Mouse (Mus musculus): ENCODE data around the gene Insig2. TPM values are rescaled to one million over a fixed set of nuclear protein-coding genes. Genes with fewer than 3 reads are reported as not detected.

Gene Insig2
- polyA plus RNA-seq, 1 experiment from 2014 or later, result 9.8 TPM

- Histone ChIP-seq H3K9me3 (ENCODE audit: control insufficient read depth, low read length) (no peaks in the 10 kb centered on the region), H3K27me3 (replicated peaks; ENCODE audit: control insufficient read depth, insufficient read depth, low read length) (no peaks in the 10 kb centered on the region), H3K9ac (ENCODE audit: low read depth, low read length) (no peak overlapping the region), H3K4me3 (ENCODE audit: low read depth, low read length) (no peak overlapping the region), H3K4me1 (replicated peaks; ENCODE audit: control insufficient read depth, insufficient read depth, low read length) (no peaks in the 10 kb centered on the region; the same call in 1 of the 2 replicates), H3K27ac (ENCODE audit: low read depth, low read length) (no peak overlapping the region), H3K4me2 (no peak overlapping the region), H3K36me3 (ENCODE audit: control insufficient read depth, insufficient read depth, low read length) (no peaks in the 10 kb centered on the region)
- 85% methylated on average over 4 of the region's 4 CpGs for WGBS
- no peak for DNase-seq (ENCODE audit: low spot score)
- no peak for ATAC-seq (replicated peaks; ENCODE audit: low FRiP score)
These were observed 1.8 kb upstream of the Insig2 start for GRCm38 (mm10) chr1:121333986-121334703.

DNA sequence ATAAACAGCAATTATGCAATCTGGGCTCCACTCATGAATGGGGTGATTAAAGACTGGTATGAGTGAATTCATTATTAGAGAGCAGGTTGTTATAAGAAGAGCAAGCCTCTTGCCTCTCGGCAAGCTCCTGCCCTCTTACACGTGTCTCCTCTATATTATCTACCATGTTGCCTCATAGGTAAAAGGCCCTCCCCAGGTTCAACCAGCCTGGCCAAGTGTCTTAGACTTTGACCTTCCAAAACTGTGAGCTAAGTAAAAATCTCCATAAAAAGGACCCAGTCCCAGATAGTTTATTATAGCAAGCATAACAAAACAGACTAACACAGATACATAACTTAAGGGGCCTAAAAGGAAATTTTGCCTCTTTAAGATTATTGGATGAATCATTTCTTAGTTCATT, 1.8 kb downstream of the Insig2 start:
- no peak for DNase-seq (ENCODE audit: low spot score)
- no peaks in the 10 kb centered on the region for H3K36me3 ChIP-seq (ENCODE audit: control insufficient read depth, insufficient read depth, low read length)
- H3K9ac ChIP-seq (ENCODE audit: low read depth, low read length), result no peak overlapping the region
- no peaks in the 10 kb centered on the region for H3K27me3 ChIP-seq (replicated peaks; ENCODE audit: control insufficient read depth, insufficient read depth, low read length)
- no peak for ATAC-seq (replicated peaks; ENCODE audit: low FRiP score)
- H3K9me3 ChIP-seq (ENCODE audit: control insufficient read depth, low read length), result no peaks in the 10 kb centered on the region
- H3K4me1 ChIP-seq (replicated peaks; ENCODE audit: control insufficient read depth, insufficient read depth, low read length), result peaks cover 10% of the 10 kb centered on the region
- 84% methylated on average over 2 of the region's 2 CpGs for WGBS
- no peak overlapping the region for H3K27ac ChIP-seq (ENCODE audit: low read depth, low read length)
- H3K4me3 ChIP-seq (ENCODE audit: low read depth, low read length), result no peak overlapping the region
- H3K4me2 ChIP-seq, result no peak overlapping the region

DNA sequence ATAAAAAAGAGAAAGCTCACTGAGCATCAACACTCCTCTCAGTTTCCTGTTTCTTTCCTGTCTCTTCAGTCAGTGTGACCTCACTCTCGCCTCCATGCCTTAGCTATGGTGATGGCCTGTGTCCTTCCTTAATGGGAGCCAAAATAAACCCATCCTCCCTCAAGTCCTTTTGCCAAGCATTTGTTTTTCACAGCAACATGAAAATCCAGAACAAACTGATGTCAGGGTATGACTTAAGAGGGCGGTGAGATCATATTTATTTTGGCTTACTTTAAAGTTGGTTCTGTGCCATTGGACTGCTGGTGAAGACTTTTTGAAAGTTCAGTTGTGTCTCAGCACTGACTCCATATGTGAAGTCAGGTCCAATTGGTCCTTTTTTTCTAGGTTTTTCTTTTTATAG, 3.0 kb downstream of the Insig2 start:
- 85% methylated on average over 2 of the region's 2 CpGs for WGBS
- no peak overlapping the region for H3K4me2 ChIP-seq
- H3K27me3 ChIP-seq (replicated peaks; ENCODE audit: control insufficient read depth, insufficient read depth, low read length), result no peaks in the 10 kb centered on the region
- no peak overlapping the region for H3K4me3 ChIP-seq (ENCODE audit: low read depth, low read length)
- H3K4me1 ChIP-seq (replicated peaks; ENCODE audit: control insufficient read depth, insufficient read depth, low read length), result peaks cover 10% of the 10 kb centered on the region
- H3K9ac ChIP-seq (ENCODE audit: low read depth, low read length), result no peak overlapping the region
- no peaks in the 10 kb centered on the region for H3K9me3 ChIP-seq (ENCODE audit: control insufficient read depth, low read length)
- ATAC-seq (replicated peaks; ENCODE audit: low FRiP score) (no peak), DNase-seq (ENCODE audit: low spot score) (no peak)
- no peak overlapping the region for H3K27ac ChIP-seq (ENCODE audit: low read depth, low read length)
- H3K36me3 ChIP-seq (ENCODE audit: control insufficient read depth, insufficient read depth, low read length), result no peaks in the 10 kb centered on the region

DNA sequence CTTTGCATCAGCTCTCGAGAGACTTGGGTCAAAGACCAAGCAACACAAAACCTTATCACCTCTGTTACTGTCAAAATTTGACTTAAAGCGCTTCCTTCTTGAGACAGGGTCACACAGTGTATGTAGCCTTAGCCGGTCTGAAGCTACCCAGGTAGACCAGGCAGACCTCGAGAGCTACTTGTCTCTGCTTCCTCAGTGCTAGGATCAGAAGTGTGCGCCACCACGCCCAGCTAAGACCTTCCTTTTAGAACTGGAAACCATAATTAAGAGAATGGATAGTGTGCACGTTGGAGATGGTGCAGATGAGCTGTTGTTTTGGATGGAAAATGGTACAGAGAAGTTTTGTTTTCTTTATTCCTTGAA, 4.2 kb downstream of the Insig2 start:
- no peaks in the 10 kb centered on the region for H3K36me3 ChIP-seq (ENCODE audit: control insufficient read depth, insufficient read depth, low read length)
- no peaks in the 10 kb centered on the region for H3K27me3 ChIP-seq (replicated peaks; ENCODE audit: control insufficient read depth, insufficient read depth, low read length)
- H3K9ac ChIP-seq (ENCODE audit: low read depth, low read length), result peak overlapping the region; percentile 87
- ATAC-seq (replicated peaks; ENCODE audit: low FRiP score) (peak; percentile 77), DNase-seq (ENCODE audit: low spot score) (no peak)
- H3K4me3 ChIP-seq (ENCODE audit: low read depth, low read length), result peak overlapping the region; percentile 85
- H3K27ac ChIP-seq (ENCODE audit: low read depth, low read length), result peak overlapping the region; percentile 92
- H3K9me3 ChIP-seq (ENCODE audit: control insufficient read depth, low read length), result no peaks in the 10 kb centered on the region
- WGBS, result 6% methylated on average over 7 of the region's 7 CpGs
- peaks cover 10% of the 10 kb centered on the region for H3K4me1 ChIP-seq (replicated peaks; ENCODE audit: control insufficient read depth, insufficient read depth, low read length)
- H3K4me2 ChIP-seq, result peak overlapping the region; percentile 91

DNA sequence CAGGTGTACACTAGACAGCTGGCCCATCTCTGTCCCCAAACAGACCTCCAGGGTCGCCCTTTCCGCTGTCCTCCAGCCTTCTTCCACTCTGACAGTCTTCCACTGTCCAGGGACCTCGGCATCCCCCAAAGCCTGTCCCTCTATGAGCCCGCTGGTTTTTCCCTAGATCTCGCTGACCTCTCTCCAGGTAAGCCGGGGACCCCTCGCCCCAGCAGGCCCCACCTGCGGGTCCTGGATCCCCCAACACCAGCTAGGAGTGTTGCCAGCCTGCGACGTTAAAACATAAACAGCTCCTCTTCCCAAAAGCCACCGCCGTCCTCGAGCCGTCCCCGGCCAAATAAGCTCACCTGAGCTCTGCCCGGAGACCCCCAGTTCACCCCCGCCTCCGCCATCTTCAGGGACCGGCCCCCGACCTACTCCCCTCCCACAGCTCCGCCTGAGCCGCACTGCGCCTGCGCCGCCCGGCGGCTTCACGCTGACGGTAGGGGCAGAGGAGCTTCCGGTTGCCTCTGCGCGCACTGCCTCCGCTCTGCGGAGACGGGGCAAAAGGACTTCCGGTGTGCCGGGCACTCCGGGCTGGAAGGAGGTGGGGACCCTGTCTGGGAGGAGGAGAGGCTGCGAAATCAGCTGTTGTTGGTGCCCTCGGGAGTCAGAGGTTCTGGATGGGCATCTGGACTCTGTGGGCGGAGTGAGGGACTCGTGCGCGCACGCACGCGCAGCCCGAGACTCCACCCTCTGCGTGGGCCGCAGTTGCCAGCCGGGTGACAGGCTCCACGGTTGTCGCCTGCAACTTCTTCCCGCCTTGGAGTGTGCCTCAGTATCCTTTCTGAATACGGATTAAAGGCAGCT, 4.8 kb downstream of the Insig2 start:
- peak overlapping the region; percentile 87 for H3K9ac ChIP-seq (ENCODE audit: low read depth, low read length)
- ATAC-seq (replicated peaks; ENCODE audit: low FRiP score), result peak; percentile 97
- DNase-seq (ENCODE audit: low spot score), result peak; percentile 89
- H3K4me3 ChIP-seq (ENCODE audit: low read depth, low read length), result peak overlapping the region; percentile 85
- H3K27me3 ChIP-seq (replicated peaks; ENCODE audit: control insufficient read depth, insufficient read depth, low read length), result no peaks in the 10 kb centered on the region
- H3K9me3 ChIP-seq (ENCODE audit: control insufficient read depth, low read length), result no peaks in the 10 kb centered on the region
- WGBS, result under 1% methylated on average over 55 of the region's 55 CpGs
- H3K27ac ChIP-seq (ENCODE audit: low read depth, low read length), result peak overlapping the region; percentile 92
- H3K4me1 ChIP-seq (replicated peaks; ENCODE audit: control insufficient read depth, insufficient read depth, low read length), result peaks cover 10% of the 10 kb centered on the region
- H3K4me2 ChIP-seq, result peak overlapping the region; percentile 91
- H3K36me3 ChIP-seq (ENCODE audit: control insufficient read depth, insufficient read depth, low read length), result no peaks in the 10 kb centered on the region

DNA sequence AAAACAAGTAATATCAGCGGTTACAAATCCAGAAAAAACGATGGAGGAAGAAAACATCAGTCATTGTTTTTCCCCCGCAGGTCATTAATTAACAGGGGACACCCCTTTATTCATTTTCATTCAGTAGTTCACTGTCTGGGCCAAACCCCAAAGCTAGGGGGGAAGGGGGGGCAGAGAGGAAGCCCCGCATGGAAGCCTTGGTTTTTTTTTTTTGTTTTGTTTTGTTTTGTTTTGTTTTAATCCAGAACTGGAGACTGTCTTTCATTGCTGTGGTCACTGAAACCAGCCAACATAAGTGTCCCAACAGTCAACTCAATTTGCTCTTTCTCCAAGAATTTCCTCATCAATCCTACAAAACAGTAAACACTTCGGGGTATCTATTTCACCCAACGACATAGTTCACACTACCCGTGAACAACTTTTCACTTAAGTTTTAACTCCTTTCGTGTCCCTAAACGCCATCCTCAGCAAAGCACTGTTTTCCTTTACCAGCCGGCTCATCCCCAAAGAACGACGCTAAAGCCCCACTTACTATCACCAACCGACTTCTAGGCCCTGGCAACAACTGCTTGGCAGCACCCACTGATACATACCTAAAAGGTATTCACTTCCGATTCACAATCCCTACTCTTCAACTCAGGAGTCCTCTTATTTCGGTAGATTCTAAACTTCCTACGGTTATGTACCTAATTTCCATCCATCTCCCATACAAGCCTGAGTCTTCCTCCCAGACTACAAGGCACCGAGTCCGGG, 5.6 kb downstream of the Insig2 start:
- no peaks in the 10 kb centered on the region for H3K9me3 ChIP-seq (ENCODE audit: control insufficient read depth, low read length)
- WGBS, result 28% methylated on average over 18 of the region's 18 CpGs
- no peak for DNase-seq (ENCODE audit: low spot score)
- H3K9ac ChIP-seq (ENCODE audit: low read depth, low read length), result peak overlapping the region; percentile 87
- ATAC-seq (replicated peaks; ENCODE audit: low FRiP score), result no peak
- H3K27me3 ChIP-seq (replicated peaks; ENCODE audit: control insufficient read depth, insufficient read depth, low read length), result no peaks in the 10 kb centered on the region
- no peaks in the 10 kb centered on the region for H3K36me3 ChIP-seq (ENCODE audit: control insufficient read depth, insufficient read depth, low read length)
- H3K4me2 ChIP-seq, result peak overlapping the region; percentile 91
- peak overlapping the region; percentile 62; the same call in 1 of the 2 replicates for H3K27ac ChIP-seq (ENCODE audit: low read depth, low read length)
- peak overlapping the region; percentile 85 for H3K4me3 ChIP-seq (ENCODE audit: low read depth, low read length)
- H3K4me1 ChIP-seq (replicated peaks; ENCODE audit: control insufficient read depth, insufficient read depth, low read length), result peaks cover 10% of the 10 kb centered on the region

DNA sequence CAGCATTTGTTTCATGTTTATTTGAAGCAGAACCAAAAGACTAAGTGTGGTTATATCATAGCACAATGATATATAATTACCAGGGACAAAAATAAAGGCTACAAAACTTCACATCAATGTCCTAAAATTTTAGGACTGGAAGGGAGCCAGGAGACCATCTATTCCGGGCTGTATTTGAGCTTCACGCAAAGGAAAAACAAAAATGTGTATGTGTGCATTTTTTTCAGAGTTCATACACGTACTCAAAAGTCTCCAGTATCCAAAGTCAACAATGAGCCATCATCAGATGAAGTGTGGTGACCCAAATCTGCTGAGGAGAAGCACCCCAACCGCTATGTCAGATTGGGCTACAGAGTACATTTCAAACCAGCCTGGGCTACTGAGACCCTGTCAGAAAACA, 8.9 kb downstream of the Insig2 start:
- no peak overlapping the region for H3K4me3 ChIP-seq (ENCODE audit: low read depth, low read length)
- no peaks in the 10 kb centered on the region for H3K27me3 ChIP-seq (replicated peaks; ENCODE audit: control insufficient read depth, insufficient read depth, low read length)
- no peaks in the 10 kb centered on the region for H3K36me3 ChIP-seq (ENCODE audit: control insufficient read depth, insufficient read depth, low read length)
- no peak for DNase-seq (ENCODE audit: low spot score)
- no peak for ATAC-seq (replicated peaks; ENCODE audit: low FRiP score)
- peaks cover 7% of the 10 kb centered on the region for H3K4me1 ChIP-seq (replicated peaks; ENCODE audit: control insufficient read depth, insufficient read depth, low read length)
- no peak overlapping the region for H3K27ac ChIP-seq (ENCODE audit: low read depth, low read length)
- 84% methylated on average over 4 of the region's 4 CpGs for WGBS
- no peaks in the 10 kb centered on the region for H3K9me3 ChIP-seq (ENCODE audit: control insufficient read depth, low read length)
- H3K4me2 ChIP-seq, result no peak overlapping the region
- no peak overlapping the region for H3K9ac ChIP-seq (ENCODE audit: low read depth, low read length)

GRCm38 (mm10) chr1:121314766-121315428, 17.5 kb downstream of the Insig2 start:
- no peaks in the 10 kb centered on the region for H3K27me3 ChIP-seq (replicated peaks; ENCODE audit: control insufficient read depth, insufficient read depth, low read length)

More at GRCm38 (mm10) chr1:121314766-121315428, 17.5 kb downstream of the Insig2 start:
- no peaks in the 10 kb centered on the region for H3K4me1 ChIP-seq (replicated peaks; ENCODE audit: control insufficient read depth, insufficient read depth, low read length)
- no peaks in the 10 kb centered on the region for H3K9me3 ChIP-seq (ENCODE audit: control insufficient read depth, low read length)
- no peak overlapping the region for H3K4me2 ChIP-seq
- WGBS, result 69% methylated on average over 3 of the region's 3 CpGs
- no peaks in the 10 kb centered on the region; the same call in 1 of the 2 replicates for H3K36me3 ChIP-seq (ENCODE audit: control insufficient read depth, insufficient read depth, low read length)
- no peak overlapping the region for H3K27ac ChIP-seq (ENCODE audit: low read depth, low read length)
- DNase-seq (ENCODE audit: low spot score), result no peak
- H3K4me3 ChIP-seq (ENCODE audit: low read depth, low read length), result no peak overlapping the region
- no peak for ATAC-seq (replicated peaks; ENCODE audit: low FRiP score)
- no peak overlapping the region for H3K9ac ChIP-seq (ENCODE audit: low read depth, low read length)

Measured in liver, embryonic 11.5 days (tissue).